9 mouse cellular contexts compared by ENCODE assay signal in the genomic region with DNA sequence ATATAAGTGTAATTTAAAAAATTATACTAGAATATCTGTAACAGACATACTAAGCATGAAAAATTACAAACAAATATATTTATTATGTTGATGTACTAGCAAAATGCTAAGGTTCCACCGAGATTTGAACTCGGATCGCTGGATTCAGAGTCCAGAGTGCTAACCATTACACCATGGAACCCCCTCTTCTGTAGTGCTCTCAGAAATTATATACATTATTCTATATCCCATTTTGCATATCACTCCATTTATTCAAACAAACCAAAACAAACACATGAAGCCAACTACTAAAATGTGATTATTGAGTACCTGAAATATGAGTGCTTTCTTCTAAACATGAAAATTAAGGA. TPM values are rescaled to one million over a fixed set of nuclear protein-coding genes. Genes with fewer than 3 reads are reported as not detected.
DNase-seq lines count a peak whose midpoint lies in the region; ATAC-seq and TF ChIP-seq lines count a peak whose summit lies in the region.
"Had no signal": no experiment of that assay in that cellular context is flagged by ENCODE, and none has a peak within 500 bp of the region (broad histone marks: within the 10 kb centered on the region; RNA-seq: fewer than 3 reads in every experiment).

No protein-coding gene starts in this region.

- peak overlapping the region; percentile 95 for H3K4me3 ChIP-seq in E14TG2a.4 (replicated peaks; ENCODE audit: low read length)
- peak overlapping the region; percentile 88 for H3K4me3 ChIP-seq in embryonic facial prominence, embryonic 14.5 days (ENCODE audit: low read depth, low read length)
- H3K4me3 ChIP-seq in hindbrain, embryonic 12.5 days: peak overlapping the region; percentile 81; the same call in 1 of the 2 replicates
- peak overlapping the region; percentile 53; the same call in 1 of the 2 replicates for H3K4me3 ChIP-seq in macrophage (ENCODE audit: inconsistent target)
- H3K4me3 ChIP-seq in spleen, adult 2 months (ENCODE audit: extremely low read depth, insufficient read depth, insufficient read length): no peak overlapping the region; the same call in 1 of the 2 replicates

- no peak for TF ChIP-seq POLR2A in spleen, adult 2 months (IDR thresholded peaks at IDR 0.05; ENCODE audit: low read depth, low read length)

- peak; percentile 80 for DNase-seq in adrenal gland, postnatal 10 days
- no peak for DNase-seq in embryonic facial prominence, embryonic 14.5 days (ENCODE audit: low spot score)
- peak; percentile 68 to 73 for DNase-seq in layer of hippocampus, postnatal 10 days (ENCODE audit: low spot score in 2 of 2)
- peak; percentile 47 to 72 for DNase-seq in spleen, adult 2 months (ENCODE audit: low read depth in 1 of 2, low spot score in 2 of 2)
- no peak for DNase-seq in urinary bladder, postnatal 36 days (ENCODE audit: low spot score in 2 of 2)

- no peaks in the 10 kb centered on the region for H3K36me3 ChIP-seq in E14TG2a.4 (ENCODE audit: insufficient read depth, low read length)
- H3K36me3 ChIP-seq in embryonic facial prominence, embryonic 14.5 days (ENCODE audit: control insufficient read depth, insufficient read depth, low read length): no peaks in the 10 kb centered on the region
- H3K36me3 ChIP-seq in hindbrain, embryonic 12.5 days: no peaks in the 10 kb centered on the region
- H3K36me3 ChIP-seq in macrophage (ENCODE audit: inconsistent target): no peaks in the 10 kb centered on the region
- H3K36me3 ChIP-seq in spleen, adult 2 months (ENCODE audit: control insufficient read depth, insufficient read depth, low read length): no peaks in the 10 kb centered on the region

- H3K4me1 ChIP-seq in E14TG2a.4 (replicated peaks; ENCODE audit: low read depth, low read length): peaks cover 46% of the 10 kb centered on the region
- H3K4me1 ChIP-seq in embryonic facial prominence, embryonic 14.5 days (ENCODE audit: control insufficient read depth, insufficient read depth, low read length): peaks cover 21% of the 10 kb centered on the region
- H3K4me1 ChIP-seq in hindbrain, embryonic 12.5 days: peaks cover 33% of the 10 kb centered on the region
- peaks cover 5% of the 10 kb centered on the region; the same call in 1 of the 2 replicates for H3K4me1 ChIP-seq in spleen, adult 2 months (ENCODE audit: control insufficient read depth, insufficient read depth, insufficient read length)

- no peak overlapping the region for H3K27ac ChIP-seq in embryonic facial prominence, embryonic 14.5 days (replicated peaks; ENCODE audit: low read depth, low read length)
- H3K27ac ChIP-seq in hindbrain, embryonic 12.5 days: no peak overlapping the region
- H3K27ac ChIP-seq in macrophage: no peak overlapping the region
- no peak overlapping the region for H3K27ac ChIP-seq in spleen, adult 2 months (ENCODE audit: insufficient read depth, low read length)

- peak overlapping the region; percentile 99 for H3K4me2 ChIP-seq in embryonic facial prominence, embryonic 14.5 days (ENCODE audit: low read depth, low read length)
- H3K4me2 ChIP-seq in hindbrain, embryonic 12.5 days (replicated peaks): peak overlapping the region; percentile 97

- no peak overlapping the region for H3K9ac ChIP-seq in embryonic facial prominence, embryonic 14.5 days (ENCODE audit: low read depth, low read length)
- H3K9ac ChIP-seq in hindbrain, embryonic 12.5 days: no peak overlapping the region

- H3K27me3 ChIP-seq in E14TG2a.4 (ENCODE audit: insufficient read depth, low read length): peaks cover 48% of the 10 kb centered on the region
- H3K27me3 ChIP-seq in embryonic facial prominence, embryonic 14.5 days (replicated peaks; ENCODE audit: control insufficient read depth, insufficient read depth, low read length): no peaks in the 10 kb centered on the region
- peaks cover 30% of the 10 kb centered on the region for H3K27me3 ChIP-seq in hindbrain, embryonic 12.5 days
- H3K27me3 ChIP-seq in spleen, adult 2 months (ENCODE audit: control insufficient read depth, insufficient read depth, low read length): 0 out of 2 replicates have a peak, but pooled peaks cover 5% of the 10 kb centered on the region

- no peak for TF ChIP-seq CTCF in E14TG2a.4 (conservative IDR thresholded peaks at IDR 0.05; ENCODE audit: low read length)
- TF ChIP-seq CTCF in spleen, adult 2 months (IDR thresholded peaks at IDR 0.05; ENCODE audit: extremely low read depth, insufficient read depth, insufficient read length, insufficient replicate concordance): no peak

- ATAC-seq in embryonic facial prominence, embryonic 14.5 days (ENCODE audit: low read depth): peak; percentile 53
- ATAC-seq in hindbrain, embryonic 12.5 days (ENCODE audit: low FRiP score): 0 out of 2 replicates have a peak, but pooled peaks have one; percentile 35

- 0% methylated on average over 3 of the region's 3 CpGs for WGBS in embryonic facial prominence, embryonic 14.5 days
- WGBS in hindbrain, embryonic 12.5 days: under 1% methylated on average over 3 of the region's 3 CpGs
- 0% methylated on average over 3 of the region's 3 CpGs for WGBS in macrophage (ENCODE audit: missing documents)
- WGBS in spleen, adult 2 months: 1% methylated on average over 3 of the region's 3 CpGs

- H3K9me3 ChIP-seq in E14TG2a.4 (ENCODE audit: low read length): no peaks in the 10 kb centered on the region
- H3K9me3 ChIP-seq in embryonic facial prominence, embryonic 14.5 days (ENCODE audit: control insufficient read depth, low read length): no peaks in the 10 kb centered on the region
- H3K9me3 ChIP-seq in hindbrain, embryonic 12.5 days (replicated peaks): no peaks in the 10 kb centered on the region

- no peaks in the 10 kb centered on the region for H3K79me2 ChIP-seq in macrophage (ENCODE audit: inconsistent target)

RNA-seq across cellular contexts. Expression of gene Aloxe3, which starts 1.2 kb away (rescaled TPM):
- total RNA-seq in adrenal gland, postnatal 10 days (2021): under 1 TPM; 0.60 to 0.76 TPM
- polyA plus RNA-seq in embryonic facial prominence, embryonic 14.5 days (2014; fragmentation: Nextera tagmentation; extraction: Ambion mirVana): 0.39 and 1.9 TPM in 2 replicates
- 0.41 and 0.65 TPM in 2 replicates for polyA plus RNA-seq in hindbrain, embryonic 12.5 days (2016; fragmentation: Nextera tagmentation; extraction: Ambion mirVana)
- 1 to 10 TPM; 5.8 to 6.6 TPM for total RNA-seq in layer of hippocampus, postnatal 10 days (2021)
- total RNA-seq in macrophage (2018; cell fraction: chromatin; rRNA removed): under 1 TPM in 13 of 26 experiments, not detected in 13; 0.16 to 0.69 (median 0.27) TPM
- total RNA-seq in macrophage (2018; cell fraction: cytosol; rRNA removed): under 1 TPM in 12 of 26 experiments, not detected in 14; 0.03 to 0.27 (median 0.10) TPM
- 1 to 10 TPM in 1 of 26 experiments, under 1 TPM in 13, not detected in 12; 0.11 to 1.5 (median 0.20) TPM for total RNA-seq in macrophage (2018; cell fraction: nucleus; rRNA removed)
- 0.19 TPM in 1 of 3 replicates, not detected in the others for polyA plus RNA-seq in macrophage (2018)
- 0.20 and 2.8 TPM in 2 replicates for polyA plus RNA-seq in spleen, adult 2 months (2012; rRNA removed)

RNA-seq across cellular contexts. Expression of gene 9130213A22Rik, which starts 2.1 kb away (rescaled TPM):
- under 1 TPM; 0.48 to 0.66 TPM for total RNA-seq in adrenal gland, postnatal 10 days (2021)
- 0.14 and 0.63 TPM in 2 replicates for polyA plus RNA-seq in embryonic facial prominence, embryonic 14.5 days (2014; fragmentation: Nextera tagmentation; extraction: Ambion mirVana)
- 0.26 and 0.29 TPM in 2 replicates for polyA plus RNA-seq in hindbrain, embryonic 12.5 days (2016; fragmentation: Nextera tagmentation; extraction: Ambion mirVana)
- under 1 TPM; 0.59 to 0.89 TPM for total RNA-seq in layer of hippocampus, postnatal 10 days (2021)
- total RNA-seq in macrophage (2018; cell fraction: chromatin; rRNA removed): 1 to 10 TPM in 1 of 26 experiments, under 1 TPM in 8, not detected in 17; 0.49 to 1.0 (median 0.62) TPM
- total RNA-seq in macrophage (2018; cell fraction: cytosol; rRNA removed): under 1 TPM in 22 of 26 experiments, not detected in 4; 0.07 to 0.35 (median 0.14) TPM
- total RNA-seq in macrophage (2018; cell fraction: nucleus; rRNA removed): 1 to 10 TPM in 2 of 26 experiments, under 1 TPM in 3, not detected in 21; 0.34 to 1.6 (median 0.50) TPM
- 0.14 to 0.29 TPM in 2 of 3 replicates, not detected in the other for polyA plus RNA-seq in macrophage (2018)
- 0.40 and 0.69 TPM in 2 replicates for polyA plus RNA-seq in spleen, adult 2 months (2012; rRNA removed)

RNA-seq across cellular contexts. Expression of gene Hes7, which starts 4.3 kb away (rescaled TPM):
- total RNA-seq in adrenal gland, postnatal 10 days (2021): under 1 TPM; 0.18 to 0.36 TPM
- 0.21 and 0.45 TPM in 2 replicates for polyA plus RNA-seq in embryonic facial prominence, embryonic 14.5 days (2014; fragmentation: Nextera tagmentation; extraction: Ambion mirVana)
- polyA plus RNA-seq in hindbrain, embryonic 12.5 days (2016; fragmentation: Nextera tagmentation; extraction: Ambion mirVana): 0.25 and 0.49 TPM in 2 replicates
- under 1 TPM; 0.54 to 0.96 TPM for total RNA-seq in layer of hippocampus, postnatal 10 days (2021)
- total RNA-seq in macrophage (2018; cell fraction: chromatin; rRNA removed): under 1 TPM in 4 of 26 experiments, not detected in 22; 0.49 to 0.63 (median 0.55) TPM
- under 1 TPM in 8 of 26 experiments, not detected in 18; 0.07 to 0.14 (median 0.09) TPM for total RNA-seq in macrophage (2018; cell fraction: cytosol; rRNA removed)
- total RNA-seq in macrophage (2018; cell fraction: nucleus; rRNA removed): 1 to 10 TPM in 2 of 26 experiments, under 1 TPM in 3, not detected in 21; 0.26 to 1.1 (median 0.44) TPM
- polyA plus RNA-seq in macrophage (2018): not detected in 3 replicates
- 0.44 and 0.55 TPM in 2 replicates for polyA plus RNA-seq in spleen, adult 2 months (2012; rRNA removed)

RNA-seq across cellular contexts. Expression of gene Per1, which starts 29.5 kb away (rescaled TPM):
- 100 to 1,000 TPM in 1 of 2 experiments, 10 to 100 TPM in 1; 63.1 to 157 TPM for total RNA-seq in adrenal gland, postnatal 10 days (2021)
- polyA plus RNA-seq in embryonic facial prominence, embryonic 14.5 days (2014; fragmentation: Nextera tagmentation; extraction: Ambion mirVana): 21.5 and 28.2 TPM in 2 replicates
- 9.8 and 11.6 TPM in 2 replicates for polyA plus RNA-seq in hindbrain, embryonic 12.5 days (2016; fragmentation: Nextera tagmentation; extraction: Ambion mirVana)
- total RNA-seq in layer of hippocampus, postnatal 10 days (2021): 10 to 100 TPM; 54.4 to 67.2 TPM
- 100 to 1,000 TPM in 3 of 26 experiments, 10 to 100 TPM in 20, 1 to 10 TPM in 3; 2.1 to 182 (median 41.9) TPM for total RNA-seq in macrophage (2018; cell fraction: chromatin; rRNA removed)
- total RNA-seq in macrophage (2018; cell fraction: cytosol; rRNA removed): 10 to 100 TPM in 18 of 26 experiments, 1 to 10 TPM in 8; 1.2 to 30.8 (median 12.4) TPM
- 100 to 1,000 TPM in 2 of 26 experiments, 10 to 100 TPM in 19, 1 to 10 TPM in 5; 3.2 to 114 (median 23.5) TPM for total RNA-seq in macrophage (2018; cell fraction: nucleus; rRNA removed)
- polyA plus RNA-seq in macrophage (2018): 8.8 to 17.5 TPM (median 11.6 TPM) in 3 replicates
- polyA plus RNA-seq in spleen, adult 2 months (2012; rRNA removed): 23.3 and 25.7 TPM in 2 replicates

RNA-seq across cellular contexts. Expression of gene Alox12b, which starts 32.3 kb away (rescaled TPM):
- total RNA-seq in adrenal gland, postnatal 10 days (2021): not detected
- polyA plus RNA-seq in embryonic facial prominence, embryonic 14.5 days (2014; fragmentation: Nextera tagmentation; extraction: Ambion mirVana): 0.62 and 4.8 TPM in 2 replicates
- 0.12 TPM in 2 replicates for polyA plus RNA-seq in hindbrain, embryonic 12.5 days (2016; fragmentation: Nextera tagmentation; extraction: Ambion mirVana)
- under 1 TPM; 0.27 to 0.31 TPM for total RNA-seq in layer of hippocampus, postnatal 10 days (2021)
- total RNA-seq in macrophage (2018; cell fraction: chromatin; rRNA removed): not detected
- not detected for total RNA-seq in macrophage (2018; cell fraction: cytosol; rRNA removed)
- not detected for total RNA-seq in macrophage (2018; cell fraction: nucleus; rRNA removed)
- polyA plus RNA-seq in macrophage (2018): not detected in 3 replicates
- polyA plus RNA-seq in spleen, adult 2 months (2012; rRNA removed): not detected in 2 replicates
- total RNA-seq: gastrocnemius, postnatal 4 days had no signal

Comparison
In these comparisons a context has a peak if more than half of its experiments do, and no peak if none do; other contexts are left out.
1. DNase-seq: peak in adrenal gland, postnatal 10 days (single experiment), layer of hippocampus, postnatal 10 days (2 of 2) and spleen, adult 2 months (2 of 2); none in embryonic facial prominence, embryonic 14.5 days (single experiment) and urinary bladder, postnatal 36 days (0 of 2).